In genomic region chr4:127076875-127077548, GRCm38 (mm10) we compare ENCODE assay signal across 8 mouse cellular contexts. TPM values are rescaled to one million over a fixed set of nuclear protein-coding genes. Genes with fewer than 3 reads are reported as not detected.
DNase-seq lines count a peak whose midpoint lies in the region; ATAC-seq lines count a peak whose summit lies in the region.

Gene Zmym6 (plus strand): TSS chr4:127077383.

- peak within 1 kb of the TSS; percentile 51 for H3K9ac ChIP-seq in hindbrain, embryonic 11.5 days (ENCODE audit: low read depth, low read length)
- H3K9ac ChIP-seq in lung, embryonic 16.5 days (ENCODE audit: low read length): peak within 1 kb of the TSS; percentile 74

- H3K27ac ChIP-seq in hindbrain, embryonic 11.5 days (ENCODE audit: low read depth, low read length): peak within 1 kb of the TSS; percentile 88
- peak within 1 kb of the TSS; percentile 77 for H3K27ac ChIP-seq in lung, embryonic 16.5 days (ENCODE audit: low read length)

- under 1% methylated on average over 46 of the region's 46 CpGs for WGBS in hindbrain, embryonic 11.5 days
- WGBS in lung, embryonic 16.5 days: under 1% methylated on average over 46 of the region's 46 CpGs

- ATAC-seq in hindbrain, embryonic 11.5 days (ENCODE audit: low FRiP score): peak; percentile 96
- ATAC-seq in lung, embryonic 16.5 days (ENCODE audit: low read depth): peak; percentile 98

- DNase-seq in R1 (ENCODE audit: low read depth, low spot score): peak; percentile 99
- DNase-seq in cerebellum, postnatal 14 days: peak; percentile 97 to 99
- peak; percentile 96 for DNase-seq in frontal cortex, postnatal 10 days (ENCODE audit: low spot score in 2 of 2)
- DNase-seq in hindbrain, embryonic 11.5 days (ENCODE audit: low spot score): peak; percentile 98
- DNase-seq in layer of hippocampus, adult 9-11 months: peak; percentile 97
- DNase-seq in ovary, postnatal 10 days (ENCODE audit: low spot score): peak; percentile 90
- DNase-seq in thymus, postnatal 0 days (ENCODE audit: low spot score): peak; percentile 95

- H3K4me3 ChIP-seq in hindbrain, embryonic 11.5 days (ENCODE audit: low read depth, low read length): peak within 1 kb of the TSS; percentile 51
- peak within 1 kb of the TSS; percentile 73 for H3K4me3 ChIP-seq in lung, embryonic 16.5 days (ENCODE audit: low read length)

- no peaks in the 10 kb centered on the region for H3K4me1 ChIP-seq in hindbrain, embryonic 11.5 days (replicated peaks; ENCODE audit: control insufficient read depth, insufficient read depth, low read length)
- peaks cover 6% of the 10 kb centered on the region for H3K4me1 ChIP-seq in lung, embryonic 16.5 days (replicated peaks; ENCODE audit: control insufficient read depth, insufficient read depth, low read length)

- no peaks in the 10 kb centered on the region for H3K27me3 ChIP-seq in hindbrain, embryonic 11.5 days (ENCODE audit: control insufficient read depth, insufficient read depth, low read length)
- no peaks in the 10 kb centered on the region for H3K27me3 ChIP-seq in lung, embryonic 16.5 days (ENCODE audit: control insufficient read depth, insufficient read depth, low read depth, low read length)

- H3K36me3 ChIP-seq in hindbrain, embryonic 11.5 days (ENCODE audit: control insufficient read depth, insufficient read depth, low read length): no peaks in the 10 kb centered on the region
- no peaks in the 10 kb centered on the region for H3K36me3 ChIP-seq in lung, embryonic 16.5 days (ENCODE audit: control insufficient read depth, insufficient read depth, low read length)

- peak within 1 kb of the TSS; percentile 50 for H3K4me2 ChIP-seq in hindbrain, embryonic 11.5 days (replicated peaks; ENCODE audit: low read depth, low read length)
- peak within 1 kb of the TSS; percentile 74 for H3K4me2 ChIP-seq in lung, embryonic 16.5 days (ENCODE audit: low read depth, low read length)

- H3K9me3 ChIP-seq in hindbrain, embryonic 11.5 days (ENCODE audit: control insufficient read depth, low read length): no peaks in the 10 kb centered on the region
- 0 out of 2 replicates have a peak, but pooled peaks cover 2% of the 10 kb centered on the region for H3K9me3 ChIP-seq in lung, embryonic 16.5 days (ENCODE audit: control insufficient read depth, low read length)

RNA-seq across cellular contexts. Expression of gene Zmym6, which starts in this region (rescaled TPM):
- 27.5 and 31.3 TPM in 2 replicates for polyA plus RNA-seq in hindbrain, embryonic 11.5 days (2014; fragmentation: Nextera tagmentation; extraction: Ambion mirVana)
- polyA plus RNA-seq in lung, embryonic 16.5 days (2015; fragmentation: Nextera tagmentation; extraction: Ambion mirVana): 14.4 and 18.2 TPM in 2 replicates
- 11.0 and 11.1 TPM in 2 replicates for polyA plus RNA-seq in thymus, postnatal 0 days (2015; fragmentation: Nextera tagmentation; extraction: Ambion mirVana)

Comparison
In these comparisons a context has a peak if more than half of its experiments do, and no peak if none do; other contexts are left out.
1. Peak in every context shown above with its lines: DNase-seq, ATAC-seq, H3K4me3 ChIP-seq and H3K27ac ChIP-seq.